Mouse (Mus musculus): ENCODE results near the gene Ptgdr2. TPM values are rescaled to one million over a fixed set of nuclear protein-coding genes. Genes with fewer than 3 reads are reported as not detected.
A peak's percentile ranks its signal among the peaks of the same experiment; 100 is the strongest.

The Ptgdr2 gene
- polyA plus RNA-seq, 1 experiment: 0.88 TPM

DNA sequence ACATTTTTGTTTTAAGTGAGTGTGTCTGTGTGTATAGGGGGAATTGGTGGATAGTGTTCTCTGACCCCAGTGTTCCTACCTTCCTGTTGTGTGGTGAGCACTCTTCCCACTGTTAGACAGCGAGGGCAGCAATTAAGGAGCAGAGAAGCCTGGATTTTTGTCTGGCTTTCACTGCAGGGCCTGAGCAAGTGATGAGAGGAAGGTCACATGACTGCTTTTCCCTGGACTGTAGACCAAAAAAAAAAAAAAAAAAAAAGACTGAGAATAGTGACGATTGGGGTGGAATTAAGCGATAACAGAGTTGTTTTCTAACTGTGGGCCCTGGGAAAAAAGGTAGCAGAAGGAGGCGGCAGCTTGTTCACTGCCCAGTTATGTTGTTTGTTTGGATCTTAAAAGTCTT lies 10.3 kb upstream of the Ptgdr2 start:
- Histone ChIP-seq H3K4me3 (ENCODE audit: control insufficient read depth, low read depth, low read length) (no peak overlapping the region), H3K27ac (ENCODE audit: control insufficient read depth, insufficient read depth, low read depth, low read length) (no peak overlapping the region), H3K36me3 (ENCODE audit: control insufficient read depth, insufficient read depth, low read length) (no peaks in the 10 kb centered on the region), H3K27me3 (ENCODE audit: control insufficient read depth, insufficient read depth, low read length) (no peaks in the 10 kb centered on the region), H3K4me1 (ENCODE audit: control insufficient read depth, insufficient read depth, low read length) (no peaks in the 10 kb centered on the region)
- TF ChIP-seq POLR2A (IDR thresholded peaks at IDR 0.05; ENCODE audit: control insufficient read depth, low read depth, low read length) (no peak), CTCF (IDR thresholded peaks at IDR 0.05; ENCODE audit: control insufficient read depth, insufficient read depth, insufficient replicate concordance, low read depth, low read length) (no peak)

DNA sequence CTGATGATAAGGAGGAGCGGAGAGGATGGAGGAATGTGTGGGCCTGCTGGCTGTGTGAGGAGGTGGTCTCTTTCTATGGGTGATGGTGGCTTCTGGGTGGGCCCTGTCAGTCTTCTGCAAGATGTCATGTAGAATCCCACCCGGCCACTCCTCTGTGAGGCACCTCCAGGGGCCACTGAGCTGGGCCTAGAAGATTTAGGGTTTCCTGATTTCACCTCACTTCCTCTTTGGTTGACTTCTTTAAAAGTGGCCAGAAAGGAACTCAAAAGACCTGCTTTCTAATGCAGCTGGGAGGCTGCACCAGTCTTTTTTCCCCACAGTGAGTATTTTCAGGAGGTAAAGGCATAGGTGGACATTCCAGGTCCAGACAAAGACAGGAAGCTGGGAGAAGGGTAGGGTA lies 6.3 kb upstream of the Ptgdr2 start:
- Histone ChIP-seq H3K27ac (ENCODE audit: control insufficient read depth, insufficient read depth, low read depth, low read length) (no peak overlapping the region), H3K27me3 (ENCODE audit: control insufficient read depth, insufficient read depth, low read length) (no peaks in the 10 kb centered on the region), H3K4me1 (ENCODE audit: control insufficient read depth, insufficient read depth, low read length) (no peaks in the 10 kb centered on the region), H3K4me3 (ENCODE audit: control insufficient read depth, low read depth, low read length) (no peak overlapping the region), H3K36me3 (ENCODE audit: control insufficient read depth, insufficient read depth, low read length) (no peaks in the 10 kb centered on the region)
- no peak for TF ChIP-seq CTCF (IDR thresholded peaks at IDR 0.05; ENCODE audit: control insufficient read depth, insufficient read depth, insufficient replicate concordance, low read depth, low read length)
- no peak for TF ChIP-seq POLR2A (IDR thresholded peaks at IDR 0.05; ENCODE audit: control insufficient read depth, low read depth, low read length)

DNA sequence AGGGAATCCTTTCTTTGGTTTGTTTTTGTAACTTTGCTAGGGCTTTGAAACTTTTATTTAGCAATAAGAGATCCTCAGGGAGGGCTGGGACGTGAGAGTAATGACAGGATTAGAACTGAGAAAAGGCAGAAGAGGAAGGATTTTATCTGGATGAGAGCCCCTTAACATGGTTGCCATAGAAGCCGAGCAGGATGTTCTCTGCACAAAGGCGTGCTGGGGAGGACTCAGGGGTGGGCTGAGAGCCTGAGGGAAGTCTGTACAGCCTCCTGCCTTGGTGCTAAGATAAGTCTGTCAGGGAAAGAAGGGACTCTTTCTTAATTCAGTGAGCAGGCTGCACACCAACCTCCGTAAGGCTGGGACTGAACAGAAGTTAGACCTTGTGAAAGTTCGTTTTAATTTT lies 1.9 kb upstream of the Ptgdr2 start:
- Histone ChIP-seq H3K4me3 (ENCODE audit: control insufficient read depth, low read depth, low read length) (no peak overlapping the region), H3K27me3 (ENCODE audit: control insufficient read depth, insufficient read depth, low read length) (no peaks in the 10 kb centered on the region), H3K4me1 (ENCODE audit: control insufficient read depth, insufficient read depth, low read length) (peaks cover under 1% of the 10 kb centered on the region; the same call in 1 of the 2 replicates), H3K36me3 (ENCODE audit: control insufficient read depth, insufficient read depth, low read length) (no peaks in the 10 kb centered on the region), H3K27ac (ENCODE audit: control insufficient read depth, insufficient read depth, low read depth, low read length) (no peak overlapping the region)
- no peak for TF ChIP-seq POLR2A (IDR thresholded peaks at IDR 0.05; ENCODE audit: control insufficient read depth, low read depth, low read length)
- no peak for TF ChIP-seq CTCF (IDR thresholded peaks at IDR 0.05; ENCODE audit: control insufficient read depth, insufficient read depth, insufficient replicate concordance, low read depth, low read length)

DNA sequence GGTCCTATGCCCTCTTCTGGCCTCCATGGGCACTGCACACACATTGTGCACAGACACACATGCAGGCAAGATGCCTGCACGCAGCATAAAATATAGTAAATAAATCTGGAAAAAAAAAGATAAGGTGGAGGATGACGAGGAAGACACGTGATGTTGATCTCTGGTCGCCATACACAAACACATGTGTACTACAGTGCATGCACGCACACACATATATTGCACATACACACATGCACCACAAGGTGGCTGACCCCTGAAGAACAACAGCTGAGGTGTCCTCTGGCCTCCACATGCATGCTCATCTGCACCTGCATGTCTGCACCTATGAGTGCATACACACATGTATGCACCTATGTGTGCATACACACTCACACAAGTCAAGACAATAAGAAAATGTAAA lies 883 bp upstream of the Ptgdr2 start:
- no peak overlapping the region for H3K27ac ChIP-seq (ENCODE audit: control insufficient read depth, insufficient read depth, low read depth, low read length)
- no peak for TF ChIP-seq CTCF (IDR thresholded peaks at IDR 0.05; ENCODE audit: control insufficient read depth, insufficient read depth, insufficient replicate concordance, low read depth, low read length)
- TF ChIP-seq POLR2A (IDR thresholded peaks at IDR 0.05; ENCODE audit: control insufficient read depth, low read depth, low read length): no peak
- H3K4me1 ChIP-seq (ENCODE audit: control insufficient read depth, insufficient read depth, low read length): peaks cover 11% of the 10 kb centered on the region
- no peak overlapping the region for H3K4me3 ChIP-seq (ENCODE audit: control insufficient read depth, low read depth, low read length)
- H3K27me3 ChIP-seq (ENCODE audit: control insufficient read depth, insufficient read depth, low read length): no peaks in the 10 kb centered on the region
- no peaks in the 10 kb centered on the region for H3K36me3 ChIP-seq (ENCODE audit: control insufficient read depth, insufficient read depth, low read length)

DNA sequence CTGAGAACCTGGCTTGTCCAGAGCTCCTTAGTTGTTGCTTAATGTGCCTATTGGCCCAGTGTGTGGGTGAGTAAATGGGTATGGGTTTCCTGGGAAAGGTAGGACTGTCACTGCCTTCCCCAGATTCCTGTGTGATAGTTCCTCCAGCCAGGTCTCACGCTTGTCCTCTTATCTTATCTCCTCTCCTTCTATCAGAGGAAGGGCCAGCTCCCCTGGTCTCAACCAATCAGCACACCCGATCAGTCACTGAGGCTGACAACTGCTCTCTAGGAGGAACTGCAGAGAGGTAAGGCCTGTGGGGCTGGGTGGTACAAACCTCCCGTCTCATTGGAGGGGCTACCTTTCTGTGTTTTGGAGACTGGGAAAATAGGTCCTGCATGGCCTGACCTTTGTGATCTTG lies 1.8 kb downstream of the Ptgdr2 start:
- H3K4me1 ChIP-seq (ENCODE audit: control insufficient read depth, insufficient read depth, low read length): peaks cover 11% of the 10 kb centered on the region
- TF ChIP-seq POLR2A (IDR thresholded peaks at IDR 0.05; ENCODE audit: control insufficient read depth, low read depth, low read length) (no peak), CTCF (IDR thresholded peaks at IDR 0.05; ENCODE audit: control insufficient read depth, insufficient read depth, insufficient replicate concordance, low read depth, low read length) (no peak)
- no peaks in the 10 kb centered on the region for H3K27me3 ChIP-seq (ENCODE audit: control insufficient read depth, insufficient read depth, low read length)
- no peak overlapping the region for H3K27ac ChIP-seq (ENCODE audit: control insufficient read depth, insufficient read depth, low read depth, low read length)
- H3K36me3 ChIP-seq (ENCODE audit: control insufficient read depth, insufficient read depth, low read length): no peaks in the 10 kb centered on the region; the same call in 1 of the 2 replicates
- H3K4me3 ChIP-seq (ENCODE audit: control insufficient read depth, low read depth, low read length): no peak overlapping the region

DNA sequence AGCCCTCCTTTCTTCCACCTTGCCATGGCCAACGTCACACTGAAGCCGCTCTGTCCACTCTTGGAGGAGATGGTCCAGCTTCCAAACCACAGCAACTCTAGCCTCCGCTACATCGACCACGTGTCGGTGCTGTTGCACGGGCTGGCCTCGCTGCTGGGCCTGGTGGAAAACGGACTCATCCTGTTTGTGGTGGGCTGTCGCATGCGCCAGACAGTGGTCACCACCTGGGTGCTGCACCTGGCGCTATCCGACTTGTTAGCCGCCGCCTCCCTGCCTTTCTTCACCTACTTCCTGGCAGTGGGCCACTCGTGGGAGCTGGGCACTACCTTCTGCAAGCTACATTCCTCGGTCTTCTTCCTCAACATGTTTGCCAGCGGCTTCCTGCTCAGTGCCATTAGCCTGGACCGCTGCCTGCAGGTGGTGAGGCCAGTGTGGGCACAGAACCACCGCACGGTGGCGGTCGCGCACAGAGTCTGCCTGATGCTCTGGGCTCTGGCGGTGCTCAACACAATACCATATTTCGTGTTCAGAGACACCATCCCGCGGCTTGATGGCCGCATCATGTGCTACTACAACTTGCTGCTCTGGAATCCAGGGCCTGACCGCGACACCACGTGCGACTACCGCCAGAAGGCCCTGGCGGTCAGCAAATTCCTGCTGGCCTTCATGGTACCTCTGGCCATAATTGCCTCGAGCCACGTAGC lies 3.3 kb downstream of the Ptgdr2 start:
- Histone ChIP-seq H3K27me3 (ENCODE audit: control insufficient read depth, insufficient read depth, low read length) (no peaks in the 10 kb centered on the region), H3K36me3 (ENCODE audit: control insufficient read depth, insufficient read depth, low read length) (no peaks in the 10 kb centered on the region; the same call in 1 of the 2 replicates), H3K27ac (ENCODE audit: control insufficient read depth, insufficient read depth, low read depth, low read length) (no peak overlapping the region), H3K4me1 (ENCODE audit: control insufficient read depth, insufficient read depth, low read length) (peaks cover 11% of the 10 kb centered on the region), H3K4me3 (ENCODE audit: control insufficient read depth, low read depth, low read length) (peak overlapping the region; percentile 67)
- TF ChIP-seq POLR2A (IDR thresholded peaks at IDR 0.05; ENCODE audit: control insufficient read depth, low read depth, low read length) (0 out of 2 replicates have a peak, but pooled peaks have one; percentile 6), CTCF (IDR thresholded peaks at IDR 0.05; ENCODE audit: control insufficient read depth, insufficient read depth, insufficient replicate concordance, low read depth, low read length) (peak; percentile 81)

DNA sequence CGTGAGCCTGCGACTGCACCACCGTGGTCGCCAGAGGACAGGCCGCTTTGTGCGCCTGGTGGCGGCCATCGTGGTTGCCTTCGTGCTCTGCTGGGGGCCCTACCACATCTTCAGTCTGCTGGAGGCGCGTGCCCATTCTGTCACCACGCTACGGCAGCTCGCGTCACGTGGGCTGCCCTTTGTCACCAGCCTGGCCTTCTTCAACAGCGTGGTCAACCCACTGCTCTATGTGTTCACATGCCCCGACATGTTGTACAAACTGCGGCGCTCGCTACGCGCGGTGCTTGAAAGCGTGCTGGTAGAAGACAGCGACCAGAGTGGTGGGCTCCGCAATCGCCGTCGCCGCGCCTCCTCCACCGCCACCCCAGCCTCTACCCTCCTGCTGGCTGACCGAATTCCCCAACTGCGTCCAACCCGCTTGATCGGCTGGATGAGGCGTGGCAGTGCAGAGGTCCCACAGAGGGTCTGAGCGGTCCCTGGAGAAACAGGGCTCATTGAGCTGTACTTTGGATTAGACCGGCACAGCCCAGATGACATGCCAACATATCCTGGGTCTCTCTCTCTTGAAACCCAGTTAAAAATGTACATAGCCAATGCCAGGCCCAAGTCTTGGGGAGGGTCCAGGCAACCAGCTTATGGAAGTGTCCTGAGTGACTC lies 4.0 kb downstream of the Ptgdr2 start:
- no peak for TF ChIP-seq CTCF (IDR thresholded peaks at IDR 0.05; ENCODE audit: control insufficient read depth, insufficient read depth, insufficient replicate concordance, low read depth, low read length)
- TF ChIP-seq POLR2A (IDR thresholded peaks at IDR 0.05; ENCODE audit: control insufficient read depth, low read depth, low read length): 0 out of 2 replicates have a peak, but pooled peaks have one; percentile 3
- Histone ChIP-seq H3K4me1 (ENCODE audit: control insufficient read depth, insufficient read depth, low read length) (peaks cover 11% of the 10 kb centered on the region), H3K27me3 (ENCODE audit: control insufficient read depth, insufficient read depth, low read length) (no peaks in the 10 kb centered on the region), H3K27ac (ENCODE audit: control insufficient read depth, insufficient read depth, low read depth, low read length) (no peak overlapping the region), H3K4me3 (ENCODE audit: control insufficient read depth, low read depth, low read length) (peak overlapping the region; percentile 67), H3K36me3 (ENCODE audit: control insufficient read depth, insufficient read depth, low read length) (no peaks in the 10 kb centered on the region; the same call in 1 of the 2 replicates)
